Mouse (Mus musculus) hindbrain, embryonic 12.5 days (tissue): ENCODE data around the gene Oprm1. TPM values are rescaled to one million over a fixed set of nuclear protein-coding genes. Genes with fewer than 3 reads are reported as not detected.

Experiments
- polyA plus RNA-seq: library from polyadenylated mRNA; unstranded; fragments of >200 nt; fragmentation: Nextera tagmentation; extraction: Ambion mirVana; gene quantifications from 2 replicates; pipeline ENCODE4 v1.2.1, GENCODE M21; 2016

Oprm1 gene
- polyA plus RNA-seq, 1 experiment from 2014 or later: 1.1 TPM

Other genes with a start within 250 kb of the Oprm1 start
- gene Gm10945, start 3.3 kb downstream of the Oprm1 start, polyA plus RNA-seq: not detected in 2 replicates